Mouse (Mus musculus): ENCODE data around the gene Tmtc2. TPM values are rescaled to one million over a fixed set of nuclear protein-coding genes. Genes with fewer than 3 reads are reported as not detected.
A peak's percentile ranks its signal among the peaks of the same experiment; 100 is the strongest.

Gene Tmtc2
- polyA plus RNA-seq, 1 experiment from 2014 or later = 8.1 TPM

GRCm38 (mm10) chr10:105561548-105561947 lies 12.7 kb downstream of the Tmtc2 start:
- H3K4me3 ChIP-seq (replicated peaks; ENCODE audit: low read depth, low read length) = no peak overlapping the region
- no peak overlapping the region for H3K4me2 ChIP-seq (ENCODE audit: low read length)
- 91% methylated on average over 4 of the region's 4 CpGs for WGBS
- no peak overlapping the region for H3K9ac ChIP-seq (replicated peaks; ENCODE audit: low read length)
- no peak for ATAC-seq (ENCODE audit: low FRiP score, low TSS enrichment)
- DNase-seq = no peak
- H3K36me3 ChIP-seq (ENCODE audit: control insufficient read depth, insufficient read depth, low read length) = no peaks in the 10 kb centered on the region
- no peaks in the 10 kb centered on the region for H3K27me3 ChIP-seq (ENCODE audit: control insufficient read depth, insufficient read depth, low read length)
- no peak overlapping the region for H3K27ac ChIP-seq (replicated peaks; ENCODE audit: low read depth, low read length)
- no peaks in the 10 kb centered on the region for H3K9me3 ChIP-seq (ENCODE audit: control insufficient read depth, low read length)
- H3K4me1 ChIP-seq (ENCODE audit: control insufficient read depth, insufficient read depth, low read length) = no peaks in the 10 kb centered on the region

GRCm38 (mm10) chr10:105557581-105557980 lies 16.7 kb downstream of the Tmtc2 start:
- ATAC-seq (ENCODE audit: low FRiP score, low TSS enrichment) (no peak), DNase-seq (no peak)
- Histone ChIP-seq H3K4me3 (replicated peaks; ENCODE audit: low read depth, low read length) (no peak overlapping the region), H3K27ac (replicated peaks; ENCODE audit: low read depth, low read length) (no peak overlapping the region), H3K9ac (replicated peaks; ENCODE audit: low read length) (no peak overlapping the region), H3K9me3 (ENCODE audit: control insufficient read depth, low read length) (no peaks in the 10 kb centered on the region), H3K27me3 (ENCODE audit: control insufficient read depth, insufficient read depth, low read length) (no peaks in the 10 kb centered on the region), H3K4me1 (ENCODE audit: control insufficient read depth, insufficient read depth, low read length) (no peaks in the 10 kb centered on the region), H3K36me3 (ENCODE audit: control insufficient read depth, insufficient read depth, low read length) (no peaks in the 10 kb centered on the region), H3K4me2 (ENCODE audit: low read length) (no peak overlapping the region)
- WGBS = 84% methylated on average over 5 of the region's 5 CpGs

GRCm38 (mm10) chr10:105556890-105557572 lies 17.2 kb downstream of the Tmtc2 start:
- H3K27ac ChIP-seq (replicated peaks; ENCODE audit: low read depth, low read length) = no peak overlapping the region
- DNase-seq = no peak
- no peaks in the 10 kb centered on the region for H3K27me3 ChIP-seq (ENCODE audit: control insufficient read depth, insufficient read depth, low read length)
- 84% methylated on average over 6 of the region's 6 CpGs for WGBS
- no peaks in the 10 kb centered on the region for H3K36me3 ChIP-seq (ENCODE audit: control insufficient read depth, insufficient read depth, low read length)
- no peak overlapping the region for H3K4me2 ChIP-seq (ENCODE audit: low read length)
- ATAC-seq (ENCODE audit: low FRiP score, low TSS enrichment) = no peak
- H3K9ac ChIP-seq (replicated peaks; ENCODE audit: low read length) = no peak overlapping the region
- H3K4me1 ChIP-seq (ENCODE audit: control insufficient read depth, insufficient read depth, low read length) = no peaks in the 10 kb centered on the region
- H3K9me3 ChIP-seq (ENCODE audit: control insufficient read depth, low read length) = no peaks in the 10 kb centered on the region
- H3K4me3 ChIP-seq (replicated peaks; ENCODE audit: low read depth, low read length) = no peak overlapping the region

- Histone ChIP-seq H3K27me3 (ENCODE audit: control insufficient read depth, insufficient read depth, low read length) (no peaks in the 10 kb centered on the region), H3K36me3 (ENCODE audit: control insufficient read depth, insufficient read depth, low read length) (no peaks in the 10 kb centered on the region), H3K27ac (replicated peaks; ENCODE audit: low read depth, low read length) (no peak overlapping the region), H3K4me3 (replicated peaks; ENCODE audit: low read depth, low read length) (no peak overlapping the region), H3K9ac (replicated peaks; ENCODE audit: low read length) (no peak overlapping the region), H3K4me1 (ENCODE audit: control insufficient read depth, insufficient read depth, low read length) (no peaks in the 10 kb centered on the region), H3K9me3 (ENCODE audit: control insufficient read depth, low read length) (no peaks in the 10 kb centered on the region), H3K4me2 (ENCODE audit: low read length) (no peak overlapping the region)
- DNase-seq (no peak), ATAC-seq (ENCODE audit: low FRiP score, low TSS enrichment) (no peak)
- WGBS = 90% methylated on average over 2 of the region's 2 CpGs
Measured at GRCm38 (mm10) chr10:105554153-105554552, 20.1 kb downstream of the Tmtc2 start.

GRCm38 (mm10) chr10:105548040-105548439 lies 26.2 kb downstream of the Tmtc2 start:
- Histone ChIP-seq H3K9ac (replicated peaks; ENCODE audit: low read length) (no peak overlapping the region), H3K36me3 (ENCODE audit: control insufficient read depth, insufficient read depth, low read length) (no peaks in the 10 kb centered on the region), H3K27ac (replicated peaks; ENCODE audit: low read depth, low read length) (no peak overlapping the region), H3K4me2 (ENCODE audit: low read length) (no peak overlapping the region), H3K4me3 (replicated peaks; ENCODE audit: low read depth, low read length) (no peak overlapping the region), H3K9me3 (ENCODE audit: control insufficient read depth, low read length) (no peaks in the 10 kb centered on the region), H3K27me3 (ENCODE audit: control insufficient read depth, insufficient read depth, low read length) (no peaks in the 10 kb centered on the region), H3K4me1 (ENCODE audit: control insufficient read depth, insufficient read depth, low read length) (no peaks in the 10 kb centered on the region)
- 87% methylated on average over 2 of the region's 2 CpGs for WGBS
- no peak for ATAC-seq (ENCODE audit: low FRiP score, low TSS enrichment)
- no peak for DNase-seq

- no peak overlapping the region for H3K4me3 ChIP-seq (replicated peaks; ENCODE audit: low read depth, low read length)
- no peaks in the 10 kb centered on the region for H3K36me3 ChIP-seq (ENCODE audit: control insufficient read depth, insufficient read depth, low read length)
- ATAC-seq (ENCODE audit: low FRiP score, low TSS enrichment) = no peak
- H3K4me2 ChIP-seq (ENCODE audit: low read length) = no peak overlapping the region
- DNase-seq = no peak
- WGBS = 87% methylated on average over 2 of the region's 2 CpGs
- no peak overlapping the region for H3K27ac ChIP-seq (replicated peaks; ENCODE audit: low read depth, low read length)
- H3K4me1 ChIP-seq (ENCODE audit: control insufficient read depth, insufficient read depth, low read length) = peaks cover 7% of the 10 kb centered on the region
- no peak overlapping the region for H3K9ac ChIP-seq (replicated peaks; ENCODE audit: low read length)
- H3K27me3 ChIP-seq (ENCODE audit: control insufficient read depth, insufficient read depth, low read length) = no peaks in the 10 kb centered on the region
- H3K9me3 ChIP-seq (ENCODE audit: control insufficient read depth, low read length) = no peaks in the 10 kb centered on the region
Measured at GRCm38 (mm10) chr10:105544004-105545003, 29.9 kb downstream of the Tmtc2 start.

- no peak for ATAC-seq (ENCODE audit: low FRiP score, low TSS enrichment)
- Histone ChIP-seq H3K9ac (replicated peaks; ENCODE audit: low read length) (no peak overlapping the region), H3K9me3 (ENCODE audit: control insufficient read depth, low read length) (no peaks in the 10 kb centered on the region), H3K4me1 (ENCODE audit: control insufficient read depth, insufficient read depth, low read length) (peaks cover 7% of the 10 kb centered on the region), H3K36me3 (ENCODE audit: control insufficient read depth, insufficient read depth, low read length) (no peaks in the 10 kb centered on the region), H3K27ac (replicated peaks; ENCODE audit: low read depth, low read length) (no peak overlapping the region), H3K4me2 (ENCODE audit: low read length) (no peak overlapping the region), H3K27me3 (ENCODE audit: control insufficient read depth, insufficient read depth, low read length) (no peaks in the 10 kb centered on the region), H3K4me3 (replicated peaks; ENCODE audit: low read depth, low read length) (no peak overlapping the region)
- WGBS = 95% methylated on average over 6 of the region's 6 CpGs
- no peak for DNase-seq
Measured at GRCm38 (mm10) chr10:105542081-105542480, 32.2 kb downstream of the Tmtc2 start.

- peak; percentile 41 for DNase-seq
- Histone ChIP-seq H3K9ac (replicated peaks; ENCODE audit: low read length) (no peak overlapping the region), H3K27me3 (ENCODE audit: control insufficient read depth, insufficient read depth, low read length) (no peaks in the 10 kb centered on the region), H3K36me3 (ENCODE audit: control insufficient read depth, insufficient read depth, low read length) (no peaks in the 10 kb centered on the region), H3K27ac (replicated peaks; ENCODE audit: low read depth, low read length) (peak overlapping the region; percentile 38; the same call in 1 of the 2 replicates), H3K9me3 (ENCODE audit: control insufficient read depth, low read length) (no peaks in the 10 kb centered on the region), H3K4me3 (replicated peaks; ENCODE audit: low read depth, low read length) (no peak overlapping the region), H3K4me2 (ENCODE audit: low read length) (no peak overlapping the region), H3K4me1 (ENCODE audit: control insufficient read depth, insufficient read depth, low read length) (peaks cover 7% of the 10 kb centered on the region)
- 19% methylated on average over 5 of the region's 5 CpGs for WGBS
- ATAC-seq (ENCODE audit: low FRiP score, low TSS enrichment) = no peak; the same call in 1 of the 2 replicates
Measured at GRCm38 (mm10) chr10:105539697-105540096, 34.6 kb downstream of the Tmtc2 start.
